Mouse (Mus musculus) testis, adult 2 months (tissue): Measurements from ENCODE around the gene Ugt1a9.

Source experiments
- CTCF ChIP-seq: fragments of 200-500 bp; IDR thresholded peaks from 2 replicates; pipeline ENCODE4 v1.5.1; 2012; ENCODE audit warnings: low read depth, mild to moderate bottlenecking, inconsistent platforms, low read length, moderate library complexity; ENCODE audit not compliant: control insufficient read depth, insufficient read depth, insufficient replicate concordance
- POLR2A ChIP-seq: fragments of 200-500 bp; IDR thresholded peaks from 2 replicates; pipeline ENCODE4 v1.6.1; 2012; ENCODE audit warnings: low read depth, mild to moderate bottlenecking, inconsistent platforms, low read length, moderate library complexity; ENCODE audit not compliant: control insufficient read depth

GRCm38 (mm10) chr1:88253106-88253505 is 182.5 kb downstream of the Ugt1a9 start:
- TF ChIP-seq CTCF (no peak), POLR2A (no peak)
